Mouse (Mus musculus): ENCODE data around the gene Rest.
"Not testable (repeated sequence)": the region's sequence is repeated elsewhere in the genome, so short reads cannot be mapped to it uniquely, and the experiment has no call there.

Gene Rest

GRCm38 (mm10) chr5:77265081-77265670, at the start of gene Rest:
Rest (plus strand) TSS chr5:77265491.
- DNase-seq = peak; percentile 93

- peak; percentile 87 for DNase-seq
Observed at GRCm38 (mm10) chr5:77217211-77217610, 48.1 kb upstream of the Rest start.

GRCm38 (mm10) chr5:77217724-77218123, 47.6 kb upstream of the Rest start:
- no peak for DNase-seq

GRCm38 (mm10) chr5:77223043-77223975, 42.0 kb upstream of the Rest start:
- DNase-seq = peak; percentile 15

- no peak for DNase-seq
Observed at GRCm38 (mm10) chr5:77228986-77229385, 36.3 kb upstream of the Rest start.

GRCm38 (mm10) chr5:77231863-77232262, 33.4 kb upstream of the Rest start:
- DNase-seq = not testable (repeated sequence)

GRCm38 (mm10) chr5:77234921-77235320, 30.4 kb upstream of the Rest start:
- no peak for DNase-seq

GRCm38 (mm10) chr5:77237104-77237503, 28.2 kb upstream of the Rest start:
- no peak for DNase-seq

- DNase-seq = no peak
Observed at GRCm38 (mm10) chr5:77244331-77244987, 20.8 kb upstream of the Rest start.

GRCm38 (mm10) chr5:77245463-77245786, 19.9 kb upstream of the Rest start:
- no peak for DNase-seq

GRCm38 (mm10) chr5:77245787-77246671, 19.3 kb upstream of the Rest start:
- DNase-seq = peak; percentile 39

GRCm38 (mm10) chr5:77250083-77250482, 15.2 kb upstream of the Rest start:
- DNase-seq = no peak

- DNase-seq = no peak
Observed at GRCm38 (mm10) chr5:77251656-77252055, 13.6 kb upstream of the Rest start.

GRCm38 (mm10) chr5:77252115-77252827, 13.0 kb upstream of the Rest start:
- no peak for DNase-seq

- no peak for DNase-seq
Observed at GRCm38 (mm10) chr5:77253154-77253553, 12.1 kb upstream of the Rest start.

- DNase-seq = no peak
Observed at GRCm38 (mm10) chr5:77254402-77254801, 10.9 kb upstream of the Rest start.

- DNase-seq = no peak
Observed at GRCm38 (mm10) chr5:77257603-77258002, 7.7 kb upstream of the Rest start.

GRCm38 (mm10) chr5:77259315-77259714, 6.0 kb upstream of the Rest start:
- DNase-seq = no peak

GRCm38 (mm10) chr5:77260141-77260540, 5.2 kb upstream of the Rest start:
- DNase-seq = no peak

GRCm38 (mm10) chr5:77261137-77261536, 4.2 kb upstream of the Rest start:
- DNase-seq = no peak

GRCm38 (mm10) chr5:77262105-77262504, 3.2 kb upstream of the Rest start:
- DNase-seq = no peak

GRCm38 (mm10) chr5:77265671-77266065, 377 bp downstream of the Rest start:
- DNase-seq = peak; percentile 91
